Mouse (Mus musculus): Measurements from ENCODE around the gene Stac2.

Stac2 gene

DNA sequence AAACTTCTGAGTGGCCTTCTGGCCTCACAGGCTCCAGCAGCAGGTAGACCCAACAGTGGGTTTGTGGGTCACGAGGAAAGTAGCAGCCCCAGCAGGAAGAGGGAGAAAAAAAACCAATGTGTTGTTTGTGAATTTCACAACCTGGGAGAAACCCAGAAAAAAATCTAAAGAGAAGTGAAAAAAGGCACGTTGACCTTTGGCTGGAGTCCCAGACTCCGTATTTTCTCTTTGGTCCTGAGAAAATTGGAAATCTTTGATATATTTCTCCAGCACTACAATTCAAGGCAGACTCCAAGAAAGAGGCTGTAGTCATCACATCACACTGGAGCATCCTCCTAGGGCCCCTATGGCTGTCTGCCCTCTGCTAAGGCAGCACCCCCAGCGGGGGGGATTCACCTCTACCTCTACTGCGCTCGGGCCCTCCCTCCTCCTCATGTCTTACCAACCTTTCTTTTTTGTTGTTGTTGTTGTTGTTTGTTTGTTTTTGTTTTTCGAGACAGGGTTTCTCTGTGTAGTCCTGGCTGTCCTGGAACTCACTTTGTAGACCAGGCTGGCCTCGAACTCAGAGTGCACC is 55.8 kb downstream of the Stac2 start:
- DNase-seq (ENCODE audit: low spot score) = peak; percentile 48

DNA sequence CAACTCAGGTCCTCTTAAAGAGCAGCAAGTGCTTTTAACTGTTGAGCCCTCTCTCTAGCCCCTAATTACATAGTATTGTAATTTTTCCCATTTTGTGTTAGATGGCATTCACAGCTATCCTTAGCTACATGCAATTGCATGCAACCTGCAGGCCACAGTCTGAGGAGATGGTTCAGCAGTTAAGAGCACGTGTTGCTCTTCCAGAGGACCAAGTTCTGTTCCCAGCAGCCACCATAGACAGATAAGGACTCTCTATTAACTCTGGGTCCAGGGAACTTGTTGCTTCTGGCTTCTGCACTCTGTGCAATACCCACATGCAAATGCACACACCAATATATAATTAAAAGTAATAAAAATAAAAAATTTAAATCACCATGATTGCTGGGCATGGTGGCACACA is 56.6 kb downstream of the Stac2 start:
- DNase-seq (ENCODE audit: low spot score) = no peak

DNA sequence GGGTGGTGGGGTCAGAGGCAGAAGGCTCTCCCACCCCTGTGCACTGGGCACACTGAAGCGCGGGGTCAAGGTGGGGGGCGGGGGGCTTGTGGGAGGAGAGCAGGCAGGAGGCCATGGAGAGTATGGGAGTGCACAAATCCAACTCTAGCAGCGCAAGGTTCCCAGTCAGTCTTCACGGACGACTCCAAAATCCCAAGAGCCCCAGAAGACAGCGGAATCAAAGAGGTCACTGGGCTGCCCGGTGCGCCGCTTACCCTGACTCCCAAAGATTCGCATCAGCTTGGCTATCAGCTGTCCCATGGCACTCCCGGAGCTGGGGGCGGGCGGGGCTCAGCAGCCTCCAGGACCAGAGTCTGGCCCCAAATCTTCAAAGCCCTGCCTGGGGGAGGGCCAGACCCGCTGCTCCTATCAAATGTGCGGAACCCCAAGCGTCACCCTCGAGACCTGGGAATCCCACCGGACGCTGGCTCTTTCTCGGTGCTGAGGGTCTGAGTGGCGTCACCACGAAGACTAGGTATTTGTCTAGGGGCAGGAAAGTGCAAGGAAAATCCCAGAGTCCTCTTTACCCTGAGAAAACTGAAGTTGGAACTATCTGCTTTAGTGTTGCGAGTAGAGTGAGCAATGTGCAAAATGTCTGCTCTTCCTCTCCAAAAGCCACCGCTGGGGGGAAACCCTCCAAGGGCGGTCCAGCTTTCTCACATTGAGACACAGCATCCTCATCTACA is 57.5 kb downstream of the Stac2 start, which contains the start of gene Arl5c:
TSS of gene Arl5c (minus strand) at position 618 of the 725 bp plus-strand sequence.
- DNase-seq (ENCODE audit: low spot score) = no peak

- no peak for DNase-seq (ENCODE audit: low spot score)
Observed at GRCm38 (mm10) chr11:97994539-97995100, 58.6 kb downstream of the Stac2 start.

DNA sequence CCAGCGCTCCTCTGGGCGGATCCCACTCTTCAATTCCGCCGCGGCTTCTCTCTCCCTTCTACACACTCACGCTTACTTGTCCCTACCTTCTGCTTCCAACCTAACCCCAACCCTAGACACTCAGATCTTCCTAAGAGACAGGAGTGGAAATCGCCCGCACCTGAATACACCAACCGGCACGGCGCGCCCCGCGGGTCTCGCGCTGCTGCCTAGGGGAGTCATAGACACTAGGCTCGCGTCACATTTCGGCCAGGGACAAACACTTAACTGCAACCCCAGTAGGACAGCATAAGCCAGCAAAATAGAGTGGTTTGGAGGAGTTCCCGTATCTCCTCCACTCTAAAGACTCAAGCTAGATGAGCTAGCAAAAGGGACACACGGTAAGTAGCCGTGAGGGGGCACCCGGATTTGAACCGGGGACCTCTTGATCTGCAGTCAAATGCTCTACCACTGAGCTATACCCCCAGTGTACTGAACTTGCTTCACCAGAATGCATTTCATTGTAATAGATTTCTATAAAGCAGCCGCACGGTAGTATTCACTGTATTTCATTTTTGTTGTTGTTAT is 64.6 kb downstream of the Stac2 start:
- peak; percentile 94 for DNase-seq (ENCODE audit: low spot score)

GRCm38 (mm10) chr11:97987551-97988526 is 65.4 kb downstream of the Stac2 start:
- peak; percentile 97 for DNase-seq (ENCODE audit: low spot score)

DNA sequence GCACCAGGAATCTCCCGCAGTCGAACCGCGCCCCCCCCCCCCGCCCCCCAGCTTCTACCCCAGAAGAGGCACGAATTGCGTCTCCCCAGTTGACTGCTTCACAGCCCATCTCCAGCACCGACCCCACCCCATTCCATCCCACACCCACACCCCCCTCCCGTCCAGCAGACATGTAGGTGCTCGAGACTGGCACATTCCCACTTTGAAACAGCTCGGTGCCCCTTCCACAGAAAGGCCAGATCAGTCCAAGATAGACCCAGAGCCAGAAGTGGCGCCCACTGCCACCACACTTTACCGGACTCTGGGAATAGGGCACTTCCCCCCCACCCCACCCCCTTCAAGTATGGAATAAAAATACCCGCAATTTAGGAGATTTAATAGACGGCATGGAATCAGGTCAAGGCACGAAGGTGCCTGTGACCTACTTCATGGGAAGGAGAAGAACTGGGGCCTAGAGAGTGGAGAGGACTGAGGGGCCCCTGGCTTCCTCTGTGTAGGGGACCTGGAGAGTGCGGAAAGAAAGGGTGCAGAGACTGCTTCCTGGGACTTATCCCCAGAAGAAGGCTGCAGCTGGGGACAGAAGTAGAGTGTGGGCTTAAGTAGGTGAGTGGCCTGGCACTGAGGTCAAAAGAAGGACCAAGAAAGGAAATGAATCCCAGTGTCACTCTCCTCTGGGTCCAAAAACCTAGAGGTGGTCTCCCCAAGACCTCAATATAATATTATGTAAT is 66.4 kb downstream of the Stac2 start:
- no peak for DNase-seq (ENCODE audit: low spot score)
